Mouse (Mus musculus) midbrain, embryonic 16.5 days (tissue): Measurements from ENCODE around the gene Prkcsh. TPM values are rescaled to one million over a fixed set of nuclear protein-coding genes. Genes with fewer than 3 reads are reported as not detected.

ENCODE experiments used
- ATAC-seq: fragments of 200-750 bp; cut with Nextera tagmentation; 2 replicates; pipeline ENCODE4 v1.8.0; 2017; ENCODE audit warnings: moderate TSS enrichment
- H3K27ac ChIP-seq: fragments of 300-500 bp; sonication (generic); 2 replicates; pipeline ENCODE4 v1.5.1; 2014; ENCODE audit warnings: mild to moderate bottlenecking, low read length, mixed read lengths
- H3K27me3 ChIP-seq: fragments of 300-500 bp; sonication (generic); 2 replicates; pipeline ENCODE4 v1.6.1; 2014; ENCODE audit warnings: low read depth, low read length, mixed read lengths; ENCODE audit not compliant: control insufficient read depth, insufficient read depth
- H3K36me3 ChIP-seq: fragments of 300-500 bp; sonication (generic); 2 replicates; pipeline ENCODE4 v1.6.1; 2014; ENCODE audit warnings: mild to moderate bottlenecking, low read length, moderate library complexity, mixed read lengths; ENCODE audit not compliant: control insufficient read depth, insufficient read depth
- H3K4me1 ChIP-seq: fragments of 300-500 bp; sonication (generic); 2 replicates; pipeline ENCODE4 v1.6.1; 2014; ENCODE audit warnings: mild to moderate bottlenecking, low read length, mixed read lengths; ENCODE audit not compliant: control insufficient read depth, insufficient read depth
- H3K4me2 ChIP-seq: fragments of 300-500 bp; sonication (generic); 2 replicates; pipeline ENCODE4 v1.6.1; 2014; ENCODE audit warnings: mild to moderate bottlenecking, low read length, mixed read lengths
- H3K4me3 ChIP-seq: fragments of 300-500 bp; sonication (generic); 2 replicates; pipeline ENCODE4 v1.5.1; 2014; ENCODE audit warnings: low read depth, mild to moderate bottlenecking, low read length, moderate library complexity, mixed read lengths
- H3K9ac ChIP-seq: fragments of 300-500 bp; sonication (generic); 2 replicates; pipeline ENCODE4 v1.6.1; 2014; ENCODE audit warnings: low read depth, low read length, mixed read lengths
- H3K9me3 ChIP-seq: fragments of 300-500 bp; sonication (generic); replicated peaks from 2 replicates; pipeline ENCODE4 v1.6.1; 2014; ENCODE audit warnings: mild to moderate bottlenecking, low read length, mixed read lengths; ENCODE audit not compliant: control insufficient read depth, poor library complexity, severe bottlenecking
- WGBS: fragments of 180-500 bp; shearing (Covaris S2); extraction: QIAGEN DNeasy Blood & Tissue Kit; methylation state at CpG from one replicate; pipeline ENCODE4 v1.1.7; 2014; 5-methylcytosine and 5-hydroxymethylcytosine counted together
- polyA plus RNA-seq: library from polyadenylated mRNA; unstranded; fragments of >200 nt; fragmentation: Nextera tagmentation; extraction: Ambion mirVana; gene quantifications from 2 replicates; pipeline ENCODE4 v1.2.1, GENCODE M21; 2015

Prkcsh gene
- polyA plus RNA-seq, 1 experiment from 2014 or later: 83.0 TPM

DNA sequence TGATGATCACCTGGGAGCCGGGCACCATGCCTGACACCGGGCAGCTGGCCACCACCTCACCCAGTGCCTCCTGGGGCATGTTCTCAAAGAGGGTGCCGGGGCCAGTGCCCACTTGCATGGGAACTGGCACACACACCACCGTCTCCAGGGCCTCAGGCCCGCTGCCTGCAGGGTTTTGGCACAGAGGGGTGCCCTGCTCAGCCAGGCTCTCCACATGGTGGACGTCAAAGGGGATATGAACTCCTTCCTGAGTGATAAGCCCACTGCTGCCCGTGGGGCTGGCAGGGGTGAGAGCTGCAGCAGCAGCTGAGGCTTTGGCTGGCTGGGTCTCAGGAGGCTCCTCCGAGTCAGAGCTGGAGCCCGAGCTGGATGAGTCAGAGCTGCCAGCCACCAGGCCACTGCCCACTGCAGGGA lies 55.4 kb downstream of the Prkcsh start:
- Histone ChIP-seq H3K27ac (no peak overlapping the region), H3K4me2 (no peak overlapping the region), H3K36me3 (peaks cover 14% of the 10 kb centered on the region), H3K9ac (no peak overlapping the region; the same call in 1 of the 2 replicates), H3K27me3 (no peaks in the 10 kb centered on the region), H3K9me3 (no peaks in the 10 kb centered on the region), H3K4me1 (0 out of 2 replicates have a peak, but pooled peaks cover 2% of the 10 kb centered on the region), H3K4me3 (no peak overlapping the region)
- WGBS: 86% methylated on average over 9 of the region's 9 CpGs
- no peak for ATAC-seq

GRCm38 (mm10) chr9:22061339-22061738 lies 58.7 kb downstream of the Prkcsh start:
- H3K4me3 ChIP-seq: no peak overlapping the region
- H3K4me2 ChIP-seq: no peak overlapping the region
- no peak overlapping the region for H3K27ac ChIP-seq
- no peaks in the 10 kb centered on the region for H3K4me1 ChIP-seq
- ATAC-seq: no peak
- 91% methylated on average over 2 of the region's 2 CpGs for WGBS
- H3K27me3 ChIP-seq: no peaks in the 10 kb centered on the region
- no peaks in the 10 kb centered on the region for H3K9me3 ChIP-seq
- H3K36me3 ChIP-seq: peaks cover 40% of the 10 kb centered on the region
- no peak overlapping the region for H3K9ac ChIP-seq

Other genes with a start within 250 kb of the Prkcsh start
- gene Spc24, start 242.5 kb upstream of the Prkcsh start, polyA plus RNA-seq: 10.4 and 11.8 TPM in 2 replicates
- 3.1 and 3.5 TPM in 2 replicates for gene Kank2, start 204.1 kb upstream of the Prkcsh start, polyA plus RNA-seq
- gene Angptl8, start 167.3 kb upstream of the Prkcsh start, polyA plus RNA-seq: 0.87 TPM in 1 of 2 replicates, not detected in the other
- 12.9 and 13.4 TPM in 2 replicates for gene Dock6, start 150.2 kb upstream of the Prkcsh start, polyA plus RNA-seq
- 16.1 and 19.9 TPM in 2 replicates for gene Rab3d, start 84.6 kb upstream of the Prkcsh start, polyA plus RNA-seq
- 11.6 and 12.7 TPM in 2 replicates for gene Ccdc159, start 75.3 kb upstream of the Prkcsh start, polyA plus RNA-seq
- 45.5 and 47.2 TPM in 2 replicates for gene Tmem205, start 75.2 kb upstream of the Prkcsh start, polyA plus RNA-seq
- gene Plppr2, start 65.8 kb upstream of the Prkcsh start, polyA plus RNA-seq: 112 and 115 TPM in 2 replicates
- gene Swsap1, start 47.1 kb upstream of the Prkcsh start, polyA plus RNA-seq: 9.5 and 10.5 TPM in 2 replicates
- 1.2 and 1.4 TPM in 2 replicates for gene Epor, start 39.3 kb upstream of the Prkcsh start, polyA plus RNA-seq
- 0.88 and 1.5 TPM in 2 replicates for gene Rgl3, start 13.4 kb upstream of the Prkcsh start, polyA plus RNA-seq
- gene Ccdc151, start 172 bp upstream of the Prkcsh start, polyA plus RNA-seq: 5.6 and 6.2 TPM in 2 replicates
- 91.6 and 93.8 TPM in 2 replicates for gene Elavl3, start 49.2 kb downstream of the Prkcsh start, polyA plus RNA-seq
- gene Gm49318, start 68.5 kb downstream of the Prkcsh start, polyA plus RNA-seq: not detected in 2 replicates
- gene Zfp653, start 68.6 kb downstream of the Prkcsh start, polyA plus RNA-seq: 18.1 and 18.8 TPM in 2 replicates
- 54.8 and 57.4 TPM in 2 replicates for gene Ecsit, start 82.6 kb downstream of the Prkcsh start, polyA plus RNA-seq
- 0.67 and 0.88 TPM in 2 replicates for gene Cnn1, start 96.4 kb downstream of the Prkcsh start, polyA plus RNA-seq
- gene Elof1, start 114.4 kb downstream of the Prkcsh start, polyA plus RNA-seq: 170 and 188 TPM in 2 replicates
- gene Acp5, start 132.9 kb downstream of the Prkcsh start, polyA plus RNA-seq: 0.35 and 4.1 TPM in 2 replicates
- gene Pigyl, start 154.0 kb downstream of the Prkcsh start, polyA plus RNA-seq: 86.8 and 96.6 TPM in 2 replicates
- 0.72 and 0.85 TPM in 2 replicates for gene Zfp872, start 185.3 kb downstream of the Prkcsh start, polyA plus RNA-seq
- 8.7 and 11.4 TPM in 2 replicates for gene Zfp809, start 222.9 kb downstream of the Prkcsh start, polyA plus RNA-seq